Mouse (Mus musculus): ENCODE data around the gene Begain.

GRCm38 (mm10) chr12:108982684-108982960, 85.4 kb downstream of the Begain start:
- TF ChIP-seq CTCF (IDR thresholded peaks at IDR 0.05; ENCODE audit: borderline replicate concordance, insufficient read depth, low read depth, low read length) (no peak), POLR2A (IDR thresholded peaks at IDR 0.05; ENCODE audit: borderline replicate concordance, insufficient read depth, low read length) (no peak)

All from cerebellum, adult 2 months (tissue).